Mouse (Mus musculus): ENCODE measurements around the gene Rab3c.

Rab3c gene

DNA sequence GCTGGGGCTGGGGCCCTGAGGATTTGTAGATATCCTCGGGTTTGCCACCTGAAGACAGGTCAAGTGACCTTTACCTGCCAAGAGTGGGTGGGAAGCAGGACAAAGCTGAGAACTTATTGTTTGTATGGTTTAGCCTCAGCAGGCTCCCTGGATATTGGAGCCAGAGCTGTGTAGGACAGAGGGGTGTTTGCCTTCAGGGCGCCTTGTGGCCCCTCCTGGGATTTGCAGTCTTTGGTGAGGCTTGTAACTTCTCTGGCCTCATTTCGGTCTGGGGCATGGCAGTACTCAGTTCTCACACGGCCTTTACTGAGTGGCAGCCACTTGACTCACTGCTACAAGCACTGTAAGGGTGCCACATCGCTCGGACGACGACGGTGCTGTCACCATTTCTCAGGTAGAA lies 261.0 kb downstream of the Rab3c start:
- no peak for DNase-seq (ENCODE audit: low spot score in 2 of 2)

DNA sequence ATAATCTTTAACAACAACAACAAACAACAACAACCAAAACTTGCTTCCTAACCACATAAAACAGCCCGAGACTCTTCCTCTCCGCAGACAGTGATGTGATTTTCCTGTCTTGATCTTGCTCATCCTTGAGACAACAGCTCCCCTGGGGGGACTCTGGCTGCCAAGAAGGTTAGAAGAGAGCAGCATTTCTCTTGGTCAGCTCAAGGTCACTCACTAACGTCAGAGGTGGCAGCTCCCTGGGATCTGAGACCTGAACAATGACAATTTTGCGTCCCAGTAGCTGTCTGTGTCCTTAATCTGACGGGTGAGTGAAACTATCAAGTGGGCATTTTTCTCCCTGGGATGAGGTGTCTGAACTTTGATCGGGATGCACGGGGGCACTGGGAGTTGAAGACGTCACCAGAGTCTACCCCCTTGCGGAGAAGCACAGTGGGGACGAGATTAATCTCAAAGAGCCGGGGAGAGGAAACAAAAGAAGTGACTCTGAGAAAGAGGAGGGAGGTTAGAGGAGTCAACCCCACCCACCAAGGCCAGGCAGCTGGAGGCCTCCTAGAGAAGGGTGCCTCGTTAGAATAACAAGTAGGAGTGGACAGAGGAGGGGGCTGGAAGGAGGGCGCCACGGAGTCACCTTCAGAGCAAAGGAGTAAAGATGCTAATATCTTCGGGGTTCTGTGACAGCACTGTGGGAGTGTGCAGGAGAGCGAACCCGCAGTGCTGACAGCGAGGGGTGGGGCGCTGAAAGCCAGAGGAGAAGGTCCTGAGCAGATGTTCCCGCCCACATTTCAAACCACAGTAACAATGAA lies 261.7 kb downstream of the Rab3c start:
- DNase-seq (ENCODE audit: low spot score in 2 of 2): peak in 1 of 2 experiments; percentile 15

- DNase-seq (ENCODE audit: low spot score in 2 of 2): peak; percentile 25 to 78
These were observed 262.3 kb downstream of the Rab3c start for GRCm38 (mm10) chr13:110018431-110018901.

DNA sequence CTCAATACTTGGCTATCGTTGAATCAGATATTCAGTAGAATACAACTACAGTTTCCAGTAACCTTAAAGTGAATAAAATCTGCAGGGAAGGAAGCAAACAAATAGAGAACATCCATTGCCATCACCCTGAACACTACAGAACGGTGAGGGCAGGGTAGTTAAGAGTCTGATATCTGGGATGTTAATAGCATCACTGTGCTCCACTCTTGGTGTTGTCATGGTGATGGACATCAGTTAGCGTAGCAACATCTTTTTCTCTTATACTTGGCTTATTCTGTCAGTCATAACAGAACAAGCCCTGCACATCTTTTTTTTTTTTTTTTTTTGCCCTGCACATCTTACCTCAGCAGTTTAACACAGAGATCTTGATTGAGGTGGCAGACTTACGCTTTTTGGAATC lies 268.8 kb downstream of the Rab3c start:
- DNase-seq (ENCODE audit: low spot score in 2 of 2): no peak

- peak in 1 of 2 experiments; percentile 28 for DNase-seq (ENCODE audit: low spot score in 2 of 2)
These were observed 269.9 kb downstream of the Rab3c start for GRCm38 (mm10) chr13:110010876-110011275.

DNA sequence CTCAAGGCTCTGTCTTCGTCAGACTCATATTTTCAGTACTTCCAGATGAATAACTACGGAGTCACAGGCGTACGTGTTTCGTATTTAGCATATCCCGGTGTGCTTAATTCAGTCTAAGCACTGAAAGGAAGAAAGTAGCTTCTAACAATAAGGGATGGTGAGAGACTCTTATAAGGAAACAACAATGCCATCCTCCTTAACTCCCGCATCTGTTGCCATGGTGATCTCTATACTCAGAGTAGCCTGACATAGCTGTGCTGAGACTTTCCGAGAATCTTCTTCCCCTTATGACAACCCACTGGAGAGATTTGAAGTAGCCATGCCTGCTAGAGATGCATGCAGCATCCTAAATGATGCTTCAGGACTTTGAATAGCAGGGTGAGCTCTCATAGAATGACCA lies 272.3 kb downstream of the Rab3c start:
- peak in 1 of 2 experiments; percentile 12 for DNase-seq (ENCODE audit: low spot score in 2 of 2)

- no peak for DNase-seq (ENCODE audit: low spot score in 2 of 2)
These were observed 274.6 kb downstream of the Rab3c start for GRCm38 (mm10) chr13:110006106-110006781.
